Mouse (Mus musculus): ENCODE measurements around the gene Siae. TPM values are rescaled to one million over a fixed set of nuclear protein-coding genes. Genes with fewer than 3 reads are reported as not detected.

The Siae gene
- polyA plus RNA-seq, 1 experiment from 2014 or later: 12.1 TPM

DNA sequence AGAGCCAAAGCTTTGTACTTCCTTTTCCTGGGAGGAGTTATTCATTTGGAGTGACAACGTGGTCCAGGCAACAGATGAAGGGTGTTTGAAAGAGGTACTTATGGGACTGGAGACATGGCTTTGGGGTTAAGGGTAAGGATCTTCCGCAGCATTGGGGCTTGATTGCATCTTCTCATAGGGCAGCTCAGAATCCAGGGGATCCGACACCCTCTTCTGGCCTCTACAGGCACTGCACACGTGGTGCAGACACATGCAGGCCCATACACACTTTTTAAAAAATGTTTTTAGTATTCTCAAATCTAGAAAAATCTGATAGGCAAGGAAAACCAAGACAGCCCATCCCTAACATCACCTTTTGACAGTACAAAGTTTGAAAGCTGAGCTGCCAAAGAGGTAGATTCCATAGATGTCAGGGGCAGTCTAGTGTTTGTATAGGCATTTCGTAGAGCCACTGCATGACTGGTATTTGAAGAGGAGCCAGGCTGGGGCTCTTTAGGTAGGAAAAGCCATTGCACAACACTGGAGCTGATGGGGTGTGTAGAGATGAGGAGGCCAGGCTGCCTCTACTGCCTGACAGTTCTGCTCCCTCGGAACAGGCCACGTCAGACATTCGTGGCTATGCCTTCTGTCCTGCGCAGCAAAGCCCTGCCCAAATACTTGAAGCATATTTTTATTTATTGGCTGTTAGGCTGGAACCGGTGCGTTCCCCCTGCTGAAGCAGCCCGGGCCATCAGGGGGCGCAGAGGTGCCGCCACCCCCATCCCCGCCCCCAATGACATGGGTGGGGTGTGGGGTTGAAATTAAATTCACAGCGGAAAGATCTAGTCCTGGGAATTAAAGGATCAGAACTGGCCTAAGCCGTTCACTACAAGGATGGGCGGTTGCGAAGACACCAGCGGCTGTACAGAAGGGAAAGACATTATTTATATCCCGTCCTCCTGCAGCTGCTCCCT, 28.8 kb upstream of the Siae start:
- no peaks in the 10 kb centered on the region; the same call in 1 of the 2 replicates for H3K36me3 ChIP-seq (ENCODE audit: control insufficient read depth, insufficient read depth, low read length)
- no peak overlapping the region for H3K27ac ChIP-seq (ENCODE audit: low read depth, low read length)
- H3K4me1 ChIP-seq (ENCODE audit: control insufficient read depth, insufficient read depth, low read length): peaks cover 15% of the 10 kb centered on the region
- H3K27me3 ChIP-seq (ENCODE audit: control insufficient read depth, insufficient read depth, low read length): peaks cover 30% of the 10 kb centered on the region
- no peaks in the 10 kb centered on the region for H3K9me3 ChIP-seq (ENCODE audit: control insufficient read depth, low read length)
- no peak for ATAC-seq (ENCODE audit: low read depth)
- no peak overlapping the region for H3K4me3 ChIP-seq (ENCODE audit: low read depth, low read length)
- no peak overlapping the region for H3K9ac ChIP-seq (replicated peaks; ENCODE audit: low read depth, low read length)
- no peak overlapping the region for H3K4me2 ChIP-seq (ENCODE audit: low read depth, low read length)
- WGBS: 22% methylated on average over 21 of the region's 21 CpGs

DNA sequence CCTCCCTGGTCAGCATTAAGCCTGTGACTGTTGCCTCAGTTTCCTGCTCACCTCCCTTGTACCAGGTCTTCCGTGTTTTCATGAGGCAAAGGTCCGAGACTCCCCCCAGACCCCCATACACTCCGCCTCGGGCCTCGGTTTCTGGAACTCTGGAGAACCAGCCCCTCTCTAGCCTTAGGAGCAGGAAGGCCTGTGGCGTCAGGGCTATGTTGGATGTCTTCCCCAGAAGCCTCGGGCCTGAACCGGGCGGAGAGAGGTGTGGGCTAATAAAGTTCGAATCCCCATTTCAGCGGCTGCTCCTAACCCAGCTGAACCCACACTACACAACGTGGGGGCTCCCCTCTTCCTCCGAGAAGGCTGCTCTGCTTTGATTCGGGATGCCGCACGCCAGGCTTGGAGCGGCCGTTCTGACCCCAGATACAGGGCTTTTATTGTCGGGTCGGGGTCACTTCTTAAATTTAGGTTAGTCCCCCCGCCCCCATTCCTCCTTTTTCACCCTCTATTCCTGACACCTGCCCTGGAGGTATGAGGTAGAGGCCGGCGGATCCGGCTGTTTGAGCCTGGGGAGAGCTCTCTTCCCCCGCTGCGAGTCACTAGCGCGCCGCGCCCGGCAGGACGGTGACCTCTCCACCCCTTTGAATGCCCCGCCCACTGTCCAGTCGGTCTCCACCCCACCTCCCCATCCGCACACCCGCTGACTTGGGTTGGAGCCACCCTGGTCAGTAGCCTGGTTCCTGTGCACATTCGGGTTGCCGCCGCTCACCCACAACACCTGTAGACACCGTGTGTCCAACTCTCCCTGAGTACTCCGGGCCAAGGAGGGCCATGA, 27.9 kb upstream of the Siae start, which contains the start of gene Esam:
TSS of gene Esam (plus strand) at position 683 of the 829 bp plus-strand sequence.
- Histone ChIP-seq H3K4me3 (ENCODE audit: low read depth, low read length) (peak within 1 kb of the TSS; percentile 6; the same call in 1 of the 2 replicates), H3K4me1 (ENCODE audit: control insufficient read depth, insufficient read depth, low read length) (peaks cover 15% of the 10 kb centered on the region), H3K9me3 (ENCODE audit: control insufficient read depth, low read length) (no peaks in the 10 kb centered on the region), H3K4me2 (ENCODE audit: low read depth, low read length) (peak within 1 kb of the TSS; percentile 16; the same call in 1 of the 2 replicates), H3K27ac (ENCODE audit: low read depth, low read length) (0 out of 2 replicates have a peak within 1 kb of the TSS, but pooled peaks have one; percentile 12), H3K9ac (replicated peaks; ENCODE audit: low read depth, low read length) (no peak within 1 kb of the TSS), H3K27me3 (ENCODE audit: control insufficient read depth, insufficient read depth, low read length) (peaks cover 30% of the 10 kb centered on the region), H3K36me3 (ENCODE audit: control insufficient read depth, insufficient read depth, low read length) (no peaks in the 10 kb centered on the region; the same call in 1 of the 2 replicates)
- ATAC-seq (ENCODE audit: low read depth): no peak
- 2% methylated on average over 41 of the region's 41 CpGs for WGBS

DNA sequence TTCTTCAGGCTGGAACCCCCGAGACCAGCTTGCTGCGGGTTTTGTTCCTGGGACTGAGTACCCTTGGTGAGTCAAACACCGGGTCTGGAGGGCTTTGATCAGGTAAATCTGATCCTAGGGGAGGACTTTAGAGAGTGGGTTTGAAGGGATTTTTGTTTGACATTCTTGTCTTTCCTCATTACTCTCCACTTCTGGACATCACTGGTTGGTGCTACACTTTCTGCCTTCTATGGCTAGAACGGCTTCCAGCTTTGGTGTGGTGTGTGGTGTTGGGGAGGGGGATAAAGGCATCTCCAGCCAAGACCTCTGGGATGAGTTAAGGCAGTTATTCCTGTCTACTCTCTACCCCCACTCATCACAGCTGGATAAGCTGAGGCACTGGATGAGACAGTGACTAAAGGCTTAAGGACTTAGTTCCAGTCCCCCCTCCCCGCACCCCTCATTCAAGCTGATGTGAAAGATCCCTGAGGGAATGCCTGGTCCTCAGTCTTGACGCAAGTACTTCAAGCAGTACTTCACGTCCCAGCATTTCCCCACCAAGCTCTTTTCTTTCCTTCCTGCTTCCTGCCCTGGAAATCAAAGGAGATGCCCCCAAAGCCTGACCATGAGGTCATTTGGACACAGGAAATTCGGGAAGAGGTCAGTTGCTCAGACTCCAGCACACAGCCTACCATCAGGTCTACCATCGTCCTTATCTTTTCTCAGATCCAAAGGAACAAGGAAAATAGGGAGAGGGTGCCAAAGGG, 27.1 kb upstream of the Siae start:
- Histone ChIP-seq H3K27me3 (ENCODE audit: control insufficient read depth, insufficient read depth, low read length) (peaks cover 30% of the 10 kb centered on the region), H3K4me1 (ENCODE audit: control insufficient read depth, insufficient read depth, low read length) (peaks cover 15% of the 10 kb centered on the region), H3K4me2 (ENCODE audit: low read depth, low read length) (no peak overlapping the region), H3K9me3 (ENCODE audit: control insufficient read depth, low read length) (no peaks in the 10 kb centered on the region), H3K4me3 (ENCODE audit: low read depth, low read length) (peak overlapping the region; percentile 6; the same call in 1 of the 2 replicates), H3K9ac (replicated peaks; ENCODE audit: low read depth, low read length) (no peak overlapping the region), H3K36me3 (ENCODE audit: control insufficient read depth, insufficient read depth, low read length) (no peaks in the 10 kb centered on the region), H3K27ac (ENCODE audit: low read depth, low read length) (0 out of 2 replicates have a peak overlapping the region, but pooled peaks have one; percentile 12)
- 19% methylated on average over 9 of the region's 9 CpGs for WGBS
- ATAC-seq (ENCODE audit: low read depth): no peak

GRCm38 (mm10) chr9:37530031-37530887, 25.2 kb upstream of the Siae start:
- 2% methylated on average over 32 of the region's 32 CpGs for WGBS
- ATAC-seq (ENCODE audit: low read depth): peak; percentile 58; the same call in 1 of the 2 replicates
- Histone ChIP-seq H3K4me1 (ENCODE audit: control insufficient read depth, insufficient read depth, low read length) (peaks cover 15% of the 10 kb centered on the region), H3K36me3 (ENCODE audit: control insufficient read depth, insufficient read depth, low read length) (no peaks in the 10 kb centered on the region), H3K9ac (replicated peaks; ENCODE audit: low read depth, low read length) (peak overlapping the region; percentile 37; the same call in 1 of the 2 replicates), H3K27me3 (ENCODE audit: control insufficient read depth, insufficient read depth, low read length) (peaks cover 30% of the 10 kb centered on the region), H3K4me3 (ENCODE audit: low read depth, low read length) (peak overlapping the region; percentile 29), H3K9me3 (ENCODE audit: control insufficient read depth, low read length) (no peaks in the 10 kb centered on the region), H3K27ac (ENCODE audit: low read depth, low read length) (peak overlapping the region; percentile 57), H3K4me2 (ENCODE audit: low read depth, low read length) (peak overlapping the region; percentile 54)

- peak overlapping the region; percentile 29 for H3K4me3 ChIP-seq (ENCODE audit: low read depth, low read length)
- peaks cover 15% of the 10 kb centered on the region for H3K4me1 ChIP-seq (ENCODE audit: control insufficient read depth, insufficient read depth, low read length)
- peaks cover 30% of the 10 kb centered on the region for H3K27me3 ChIP-seq (ENCODE audit: control insufficient read depth, insufficient read depth, low read length)
- no peak overlapping the region for H3K27ac ChIP-seq (ENCODE audit: low read depth, low read length)
- ATAC-seq (ENCODE audit: low read depth): peak; percentile 74
- 0 out of 2 replicates have a peak overlapping the region, but pooled peaks have one; percentile 37 for H3K9ac ChIP-seq (replicated peaks; ENCODE audit: low read depth, low read length)
- no peaks in the 10 kb centered on the region for H3K36me3 ChIP-seq (ENCODE audit: control insufficient read depth, insufficient read depth, low read length)
- H3K4me2 ChIP-seq (ENCODE audit: low read depth, low read length): peak overlapping the region; percentile 54
- 1% methylated on average over 31 of the region's 31 CpGs for WGBS
- no peaks in the 10 kb centered on the region for H3K9me3 ChIP-seq (ENCODE audit: control insufficient read depth, low read length)
These were observed 24.4 kb upstream of the Siae start for GRCm38 (mm10) chr9:37530888-37531705.

GRCm38 (mm10) chr9:37536851-37537250, 18.6 kb upstream of the Siae start:
- H3K4me3 ChIP-seq (ENCODE audit: low read depth, low read length): no peak overlapping the region
- H3K27ac ChIP-seq (ENCODE audit: low read depth, low read length): no peak overlapping the region
- H3K4me2 ChIP-seq (ENCODE audit: low read depth, low read length): no peak overlapping the region
- H3K36me3 ChIP-seq (ENCODE audit: control insufficient read depth, insufficient read depth, low read length): no peaks in the 10 kb centered on the region
- H3K4me1 ChIP-seq (ENCODE audit: control insufficient read depth, insufficient read depth, low read length): no peaks in the 10 kb centered on the region
- H3K27me3 ChIP-seq (ENCODE audit: control insufficient read depth, insufficient read depth, low read length): no peaks in the 10 kb centered on the region
- no peaks in the 10 kb centered on the region for H3K9me3 ChIP-seq (ENCODE audit: control insufficient read depth, low read length)
- no peak overlapping the region for H3K9ac ChIP-seq (replicated peaks; ENCODE audit: low read depth, low read length)
- WGBS: 78% methylated on average over 4 of the region's 4 CpGs
- ATAC-seq (ENCODE audit: low read depth): no peak

GRCm38 (mm10) chr9:37537658-37538250, 17.7 kb upstream of the Siae start:
- Histone ChIP-seq H3K4me3 (ENCODE audit: low read depth, low read length) (no peak overlapping the region), H3K27me3 (ENCODE audit: control insufficient read depth, insufficient read depth, low read length) (no peaks in the 10 kb centered on the region), H3K36me3 (ENCODE audit: control insufficient read depth, insufficient read depth, low read length) (no peaks in the 10 kb centered on the region), H3K9me3 (ENCODE audit: control insufficient read depth, low read length) (no peaks in the 10 kb centered on the region), H3K4me1 (ENCODE audit: control insufficient read depth, insufficient read depth, low read length) (no peaks in the 10 kb centered on the region), H3K9ac (replicated peaks; ENCODE audit: low read depth, low read length) (no peak overlapping the region), H3K27ac (ENCODE audit: low read depth, low read length) (no peak overlapping the region), H3K4me2 (ENCODE audit: low read depth, low read length) (no peak overlapping the region)
- 80% methylated on average over 5 of the region's 5 CpGs for WGBS
- ATAC-seq (ENCODE audit: low read depth): no peak
